Mouse (Mus musculus) liver, embryonic 14.5 days (tissue): ENCODE data around the gene Gm3164.
"Not testable (repeated sequence)": the region's sequence is repeated elsewhere in the genome, so short reads cannot be mapped to it uniquely, and the experiment has no call there.

ENCODE experiments used
- CTCF ChIP-seq: IDR thresholded peaks from 2 replicates; pipeline ENCODE4 v1.5.1; 2016; ENCODE audit warnings: antibody characterized with exemption, low read depth, control low read depth
- EP300 ChIP-seq: IDR thresholded peaks from 2 replicates; pipeline ENCODE4 v1.6.1; 2016; ENCODE audit warnings: antibody characterized with exemption, low read depth

GRCm38 (mm10) chr14:4385606-4386005 lies 29.6 kb upstream of the Gm3164 start:
- TF ChIP-seq CTCF, EP300: not testable (repeated sequence)
